Mouse (Mus musculus): ENCODE data around the gene Nphp4.

The Nphp4 gene

GRCm38 (mm10) chr4:152476427-152477023 lies at the start of gene Nphp4:
Gene Nphp4, plus strand, starts transcription at chr4:152476706.
- DNase-seq (ENCODE audit: low read depth, low spot score): no peak

DNA sequence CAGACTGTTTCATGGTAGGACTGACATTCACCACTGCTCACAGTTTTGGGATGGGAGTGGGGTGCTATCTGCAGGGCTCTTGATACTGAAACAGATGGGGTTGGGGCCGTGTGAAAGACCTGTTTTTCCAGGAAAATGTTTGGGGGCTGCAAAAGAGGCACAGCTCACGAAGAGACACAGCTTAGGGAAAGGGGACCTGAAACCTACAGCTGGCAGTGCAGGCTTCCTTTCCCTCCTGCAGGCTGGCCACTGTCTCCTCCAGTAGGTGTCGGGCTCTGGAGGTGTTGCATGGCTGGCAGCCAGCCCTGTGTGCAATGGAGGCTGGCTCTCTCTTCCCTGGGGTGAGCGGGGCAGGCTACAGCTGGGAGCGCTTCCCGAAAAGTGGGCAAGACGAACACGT lies 48.2 kb upstream of the Nphp4 start:
- DNase-seq (ENCODE audit: low read depth, low spot score): no peak

- DNase-seq (ENCODE audit: low read depth, low spot score): no peak
These were observed 44.2 kb upstream of the Nphp4 start for GRCm38 (mm10) chr4:152432308-152432707.

DNA sequence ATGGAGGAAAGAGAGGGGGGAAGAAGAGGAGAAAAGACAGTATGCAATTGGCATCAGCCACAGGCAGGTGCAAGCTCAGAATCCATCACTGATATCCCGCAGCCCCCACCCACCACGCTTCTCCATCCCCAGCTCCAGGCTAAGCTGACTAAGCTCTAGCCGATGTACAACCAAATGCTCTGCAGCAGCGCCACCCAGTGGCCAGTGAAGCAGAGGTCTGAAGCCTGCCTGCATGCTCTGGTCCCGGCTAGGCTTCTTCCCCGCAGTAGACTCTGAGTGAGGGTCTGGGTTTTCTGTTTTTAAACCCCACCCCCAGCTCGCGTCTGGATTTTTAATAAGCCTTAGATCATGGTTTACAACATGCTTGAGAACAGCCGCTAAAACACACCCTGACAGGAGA lies 41.7 kb upstream of the Nphp4 start:
- DNase-seq (ENCODE audit: low read depth, low spot score): peak; percentile 94

- DNase-seq (ENCODE audit: low read depth, low spot score): peak; percentile 84
These were observed 41.3 kb upstream of the Nphp4 start for GRCm38 (mm10) chr4:152435255-152435654.

- DNase-seq (ENCODE audit: low read depth, low spot score): no peak
These were observed 35.6 kb upstream of the Nphp4 start for GRCm38 (mm10) chr4:152440882-152441281.

DNA sequence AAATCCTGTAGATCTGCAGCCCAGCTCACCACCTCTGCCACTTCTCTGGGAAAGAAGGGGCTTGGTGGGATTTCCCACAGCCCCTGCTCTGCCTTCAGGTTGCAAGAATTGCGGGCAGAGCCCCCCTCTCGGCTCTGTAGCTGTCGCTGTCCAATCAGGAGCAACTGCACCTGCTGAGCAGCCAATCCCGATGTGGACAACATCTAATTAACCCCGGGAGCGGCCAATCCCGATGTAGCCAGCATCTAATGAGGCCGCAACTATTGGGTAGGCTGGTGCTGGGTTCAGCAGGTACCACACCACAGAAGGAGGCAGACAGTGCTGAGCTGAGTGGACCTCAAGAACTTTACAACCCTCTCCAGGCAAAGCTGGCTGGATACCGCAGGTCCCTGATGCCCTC lies 35.0 kb upstream of the Nphp4 start:
- DNase-seq (ENCODE audit: low read depth, low spot score): no peak

- DNase-seq (ENCODE audit: low read depth, low spot score): no peak
These were observed 30.3 kb upstream of the Nphp4 start for GRCm38 (mm10) chr4:152446178-152446577.

DNA sequence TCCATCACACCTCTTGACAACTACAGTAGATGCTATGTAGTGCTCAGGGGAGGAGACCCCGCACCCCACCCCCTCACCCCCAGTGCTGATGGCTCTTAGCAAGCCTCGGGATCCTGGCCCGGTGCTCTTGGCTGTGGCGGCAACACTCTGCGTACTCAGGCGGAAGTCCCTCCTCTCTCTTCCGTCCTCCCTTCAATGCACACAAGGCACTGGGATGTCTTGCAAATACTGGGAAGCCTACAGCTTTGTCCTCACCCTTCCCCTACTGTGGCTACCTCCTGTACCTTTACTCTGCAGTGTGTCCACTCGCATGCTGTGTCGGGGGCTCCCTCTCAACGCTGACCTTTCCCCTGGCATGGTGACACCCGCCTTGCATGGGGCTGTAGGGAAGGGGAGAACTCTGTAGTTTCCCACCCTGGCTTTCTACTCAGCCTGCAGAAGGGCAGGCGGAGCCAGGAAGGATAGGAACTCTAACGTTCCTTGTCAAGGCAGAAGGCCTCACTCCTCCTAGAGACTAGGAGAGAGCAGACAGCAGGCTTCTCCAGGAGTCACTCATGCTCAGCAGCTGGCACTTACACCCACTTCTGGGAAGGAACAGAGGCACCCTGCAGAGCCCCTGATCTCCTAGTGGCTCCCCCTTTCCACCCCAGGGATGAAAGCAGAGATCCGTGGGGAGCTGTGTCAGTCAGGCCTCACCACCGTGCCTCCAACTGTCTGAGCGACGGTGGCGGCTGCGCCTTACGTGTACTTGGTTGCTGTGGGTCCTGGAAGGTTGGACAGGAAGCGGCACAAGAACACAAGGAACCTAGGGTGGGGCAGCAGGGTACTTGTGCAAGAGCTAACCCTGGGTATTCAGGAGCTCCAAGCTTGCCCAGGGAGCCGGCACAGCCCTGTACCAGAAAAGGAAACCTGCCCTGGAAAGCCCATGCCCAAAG lies 28.5 kb upstream of the Nphp4 start:
- no peak for DNase-seq (ENCODE audit: low read depth, low spot score)

- DNase-seq (ENCODE audit: low read depth, low spot score): no peak
These were observed 27.9 kb upstream of the Nphp4 start for GRCm38 (mm10) chr4:152448666-152449018.

- DNase-seq (ENCODE audit: low read depth, low spot score): no peak
These were observed 25.1 kb upstream of the Nphp4 start for GRCm38 (mm10) chr4:152451371-152451770.

DNA sequence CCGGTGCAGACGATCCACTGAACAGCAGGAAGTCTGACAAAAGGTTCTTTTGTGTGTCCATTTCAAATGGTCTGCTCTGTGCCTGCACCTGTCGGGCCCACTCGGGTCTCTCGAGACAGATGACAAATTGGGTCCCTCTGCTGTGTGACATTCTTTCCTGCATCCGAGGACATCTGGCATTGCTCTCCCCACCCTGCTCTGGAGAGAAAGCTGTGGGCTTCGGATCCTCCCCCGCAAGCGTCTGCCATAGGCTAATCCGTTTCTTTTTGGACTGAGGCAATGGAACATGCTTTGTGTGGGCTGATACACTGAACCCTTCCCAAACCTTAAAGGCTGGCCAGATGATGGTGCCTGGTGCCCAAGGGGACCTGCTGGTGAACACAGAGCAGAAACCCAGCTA lies 23.4 kb upstream of the Nphp4 start:
- peak; percentile 39 for DNase-seq (ENCODE audit: low read depth, low spot score)

DNA sequence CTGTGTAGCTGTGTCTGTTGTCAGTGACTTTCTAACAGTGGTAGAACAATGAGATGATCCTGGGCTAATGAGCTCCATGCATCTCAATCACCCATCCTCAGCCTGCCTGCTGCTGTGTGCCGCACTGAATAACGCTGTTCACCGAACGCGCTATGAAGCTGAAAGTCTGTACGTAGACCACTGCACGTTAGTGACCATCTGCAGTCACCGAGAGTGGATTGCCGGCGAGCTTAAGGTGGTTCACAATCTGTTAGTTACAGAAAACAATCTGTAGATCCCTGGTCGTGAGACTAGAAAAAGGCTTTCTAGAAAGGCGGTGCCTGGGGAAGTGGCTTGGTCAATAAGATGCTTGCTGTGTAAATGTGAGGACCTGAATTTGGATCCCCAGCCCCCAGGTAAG lies 22.4 kb upstream of the Nphp4 start:
- DNase-seq (ENCODE audit: low read depth, low spot score): no peak

GRCm38 (mm10) chr4:152456609-152457008 lies 19.9 kb upstream of the Nphp4 start:
- no peak for DNase-seq (ENCODE audit: low read depth, low spot score)

DNA sequence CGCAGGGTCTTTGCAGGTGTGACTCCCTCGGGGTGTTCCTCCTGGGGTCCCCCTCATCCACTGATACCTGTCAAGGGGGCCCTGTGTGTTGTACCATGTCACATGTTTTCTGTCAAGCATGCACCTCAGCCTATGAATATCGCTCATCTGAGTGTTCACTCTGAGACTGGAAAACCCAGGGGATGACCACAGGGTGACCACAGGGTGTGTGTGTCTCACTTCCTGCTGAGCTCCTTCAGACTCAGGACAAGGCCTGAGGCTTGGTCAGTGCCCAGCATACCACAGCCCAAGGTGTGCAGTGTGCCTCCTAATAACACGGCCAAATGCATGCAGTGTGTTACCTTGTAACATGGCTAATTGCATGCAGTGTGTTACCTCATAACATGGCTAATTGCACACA lies 18.8 kb upstream of the Nphp4 start:
- DNase-seq (ENCODE audit: low read depth, low spot score): no peak

- DNase-seq (ENCODE audit: low read depth, low spot score): no peak
These were observed 14.0 kb upstream of the Nphp4 start for GRCm38 (mm10) chr4:152462516-152462915.

DNA sequence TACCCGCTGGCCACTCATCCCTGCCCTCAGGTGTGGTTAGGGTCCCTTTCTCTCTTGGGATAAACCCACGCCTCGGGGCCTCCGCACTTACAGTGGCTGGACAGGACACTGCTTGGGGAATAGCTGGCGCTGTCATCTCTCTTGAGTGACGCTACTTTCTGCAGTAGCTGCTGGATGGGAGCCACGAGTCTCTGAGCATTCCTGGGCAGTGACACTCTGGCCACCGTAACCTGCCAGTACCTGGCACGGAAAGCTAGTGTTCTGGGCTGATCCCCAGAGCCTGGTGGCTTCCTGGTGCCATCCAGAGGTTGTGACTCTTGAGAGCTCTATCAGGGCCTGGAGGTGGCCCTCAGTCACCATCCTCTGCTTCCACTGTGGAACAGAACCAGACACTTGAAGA lies 13.4 kb upstream of the Nphp4 start:
- DNase-seq (ENCODE audit: low read depth, low spot score): no peak

GRCm38 (mm10) chr4:152465116-152465515 lies 11.4 kb upstream of the Nphp4 start:
- DNase-seq (ENCODE audit: low read depth, low spot score): peak; percentile 6

DNA sequence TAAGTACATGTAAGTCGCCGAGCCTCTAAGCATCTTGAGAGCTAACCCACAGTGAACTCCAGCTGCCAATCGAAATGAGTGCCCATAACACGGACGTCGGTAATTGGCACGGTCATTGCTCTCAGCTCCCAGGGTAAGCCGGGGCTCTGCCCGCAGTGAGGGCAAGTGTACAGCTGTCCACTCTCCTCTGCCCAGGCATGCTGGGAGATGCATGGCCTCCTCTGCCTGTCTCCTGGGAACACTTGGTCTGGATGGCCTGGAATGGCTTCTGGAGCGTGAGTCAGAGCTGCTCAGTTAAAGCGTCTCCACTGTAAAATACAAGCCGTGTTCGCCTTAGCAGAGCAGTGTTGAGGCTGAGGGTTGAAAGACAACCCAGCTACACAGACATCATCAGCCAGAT lies 9.9 kb upstream of the Nphp4 start:
- no peak for DNase-seq (ENCODE audit: low read depth, low spot score)

DNA sequence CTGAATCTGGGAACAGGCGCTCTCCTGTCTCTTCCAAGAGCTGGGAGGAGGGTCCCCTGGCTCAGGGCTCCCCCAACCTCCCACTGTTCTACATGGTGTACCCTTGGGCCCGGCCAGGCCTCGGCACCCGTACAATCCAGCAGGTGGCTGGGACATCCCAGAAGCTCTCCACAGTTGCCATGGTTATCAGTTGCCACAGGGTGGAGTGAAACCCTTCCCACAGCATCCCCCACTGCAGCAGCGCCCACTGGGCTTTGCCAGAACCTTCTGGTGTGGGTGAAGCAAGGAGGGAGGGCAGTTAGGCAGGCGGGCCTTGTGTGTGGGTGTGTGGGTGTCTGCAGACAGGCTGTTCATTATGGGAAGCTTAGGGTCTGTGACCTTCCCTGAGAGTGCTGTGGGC lies 8.6 kb upstream of the Nphp4 start:
- no peak for DNase-seq (ENCODE audit: low read depth, low spot score)

GRCm38 (mm10) chr4:152475941-152476340 lies 565 bp upstream of the Nphp4 start:
- DNase-seq (ENCODE audit: low read depth, low spot score): no peak

DNA sequence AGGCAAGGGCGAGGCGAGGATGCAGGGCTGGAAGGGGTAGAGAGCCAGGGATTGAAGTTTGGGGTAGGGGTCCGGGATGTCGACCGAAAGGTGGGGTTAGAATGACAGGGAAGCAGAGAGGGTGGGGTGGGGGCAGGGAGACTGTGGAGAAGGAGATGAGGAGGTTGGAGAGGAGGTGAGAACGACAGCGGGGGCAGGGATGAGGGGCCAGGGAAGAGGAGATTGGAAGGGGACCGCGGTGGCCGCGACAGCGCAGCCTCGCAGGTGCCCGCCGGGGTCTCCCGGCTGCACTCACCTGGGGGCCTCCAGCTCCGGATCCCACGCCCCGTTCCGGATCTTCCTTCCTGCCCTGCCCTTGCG lies 580 bp downstream of the Nphp4 start:
- no peak for DNase-seq (ENCODE audit: low read depth, low spot score)

DNA sequence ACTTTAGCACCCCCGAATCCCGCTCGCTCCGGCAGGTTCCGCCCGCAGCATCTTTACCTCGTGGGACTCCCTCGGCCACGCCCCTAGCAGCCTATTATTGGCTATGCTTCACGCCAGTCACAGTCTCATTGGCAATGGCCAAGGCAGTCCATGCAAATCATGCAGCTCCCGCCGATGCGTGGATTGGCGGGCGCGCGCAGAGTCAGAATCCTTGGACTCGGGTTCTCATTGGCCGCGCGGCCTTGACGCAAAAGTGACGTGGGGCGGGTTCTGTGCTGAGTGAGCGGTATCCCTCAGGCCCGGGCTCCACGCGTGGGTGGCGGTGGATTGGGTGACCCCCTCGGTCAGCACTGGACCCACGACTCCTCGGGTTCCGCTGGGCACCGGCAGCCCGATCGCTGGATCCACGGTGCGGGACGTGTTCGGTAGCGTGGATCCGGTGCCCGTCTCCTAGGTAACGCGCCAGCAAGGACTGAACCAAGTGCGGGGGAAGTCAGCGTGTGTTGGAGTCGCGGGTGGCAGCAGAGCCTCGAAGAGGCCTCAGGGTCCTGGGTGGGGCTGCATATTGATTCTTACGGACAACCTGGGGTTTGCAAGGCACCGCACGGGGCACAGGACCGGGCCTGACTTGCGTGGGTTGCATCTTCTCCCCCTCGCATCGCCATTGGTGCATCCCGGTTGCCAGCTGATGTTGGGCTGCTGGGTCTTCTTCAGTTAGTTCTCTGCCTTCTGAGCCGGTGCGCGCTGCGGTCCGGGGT lies 1.1 kb downstream of the Nphp4 start, which contains the start of gene Kcnab2:
Gene Kcnab2, minus strand, starts transcription at position 406 of the 758 bp plus-strand sequence.
- peak; percentile 98 for DNase-seq (ENCODE audit: low read depth, low spot score)
